Mouse (Mus musculus) adipocyte (in vitro differentiated cells): ENCODE results near the gene Rngtt.
"Not testable (repeated sequence)": the region's sequence is repeated elsewhere in the genome, so short reads cannot be mapped to it uniquely, and the experiment has no call there.

Experiments
- DNase-seq: peaks from one replicate; pipeline ENCODE4 v3.0.0-alpha.2; 2016; ENCODE audit warnings: low spot score

Gene Rngtt

GRCm38 (mm10) chr4:33309764-33310757 is at the start of gene Rngtt:
Gene Rngtt, plus strand, starts transcription at chr4:33310311.
- DNase-seq: peak; percentile 99

GRCm38 (mm10) chr4:33260311-33260710 is 49.8 kb upstream of the Rngtt start:
- no peak for DNase-seq

GRCm38 (mm10) chr4:33261311-33261753 is 48.8 kb upstream of the Rngtt start:
- DNase-seq: peak; percentile 98

GRCm38 (mm10) chr4:33262897-33263296 is 47.2 kb upstream of the Rngtt start:
- no peak for DNase-seq

- DNase-seq: no peak
Measured at GRCm38 (mm10) chr4:33264979-33265726, 45.0 kb upstream of the Rngtt start.

- DNase-seq: no peak
Measured at GRCm38 (mm10) chr4:33270386-33271314, 39.5 kb upstream of the Rngtt start.

- no peak for DNase-seq
Measured at GRCm38 (mm10) chr4:33273437-33273836, 36.7 kb upstream of the Rngtt start.

GRCm38 (mm10) chr4:33281891-33282685 is 28.0 kb upstream of the Rngtt start:
- DNase-seq: peak; percentile 59

GRCm38 (mm10) chr4:33284083-33284880 is 25.8 kb upstream of the Rngtt start:
- DNase-seq: no peak

GRCm38 (mm10) chr4:33285448-33285847 is 24.7 kb upstream of the Rngtt start:
- DNase-seq: no peak

- no peak for DNase-seq
Measured at GRCm38 (mm10) chr4:33289106-33289650, 20.9 kb upstream of the Rngtt start.

- DNase-seq: peak; percentile 92
Measured at GRCm38 (mm10) chr4:33290002-33290401, 20.1 kb upstream of the Rngtt start, which contains the start of gene Pnrc1. Gene Pnrc1, minus strand, starts transcription at chr4:33290163.

- DNase-seq: peak; percentile 51
Measured at GRCm38 (mm10) chr4:33290878-33291277, 19.2 kb upstream of the Rngtt start.

- peak; percentile 90 for DNase-seq
Measured at GRCm38 (mm10) chr4:33292409-33293370, 17.4 kb upstream of the Rngtt start.

- DNase-seq: not testable (repeated sequence)
Measured at GRCm38 (mm10) chr4:33300891-33301665, 9.0 kb upstream of the Rngtt start.

- DNase-seq: no peak
Measured at GRCm38 (mm10) chr4:33303057-33303456, 7.1 kb upstream of the Rngtt start.

- DNase-seq: no peak
Measured at GRCm38 (mm10) chr4:33307146-33307545, 3.0 kb upstream of the Rngtt start.
